Mouse (Mus musculus) intestine, embryonic 16.5 days (tissue): ENCODE measurements around the gene Fosl1. TPM values are rescaled to one million over a fixed set of nuclear protein-coding genes. Genes with fewer than 3 reads are reported as not detected.

Experiments
- ATAC-seq: fragments of 200-750 bp; cut with Nextera tagmentation; 2 replicates; pipeline ENCODE4 v1.8.0; 2017; ENCODE audit warnings: moderate TSS enrichment, moderate library complexity
- H3K27ac ChIP-seq: fragments of 300-500 bp; sonication (generic); 2 replicates; pipeline ENCODE4 v1.5.1; 2014; ENCODE audit warnings: mild to moderate bottlenecking, low read length
- H3K27me3 ChIP-seq: fragments of 300-500 bp; sonication (generic); replicated peaks from 2 replicates; pipeline ENCODE4 v1.6.1; 2014; ENCODE audit warnings: low read length, control low read depth, mixed read lengths; ENCODE audit not compliant: control insufficient read depth, insufficient read depth
- H3K36me3 ChIP-seq: fragments of 300-500 bp; sonication (generic); 2 replicates; pipeline ENCODE4 v1.6.1; 2014; ENCODE audit warnings: low read length, control low read depth; ENCODE audit not compliant: control insufficient read depth, insufficient read depth
- H3K4me1 ChIP-seq: fragments of 300-500 bp; sonication (generic); 2 replicates; pipeline ENCODE4 v1.6.1; 2014; ENCODE audit warnings: low read length, control low read depth, mixed read lengths; ENCODE audit not compliant: control insufficient read depth, insufficient read depth
- H3K4me2 ChIP-seq: fragments of 300-500 bp; sonication (generic); 2 replicates; pipeline ENCODE4 v1.6.1; 2014; ENCODE audit warnings: low read depth, low read length, control low read depth
- H3K4me3 ChIP-seq: fragments of 300-500 bp; sonication (generic); 2 replicates; pipeline ENCODE4 v1.5.1; 2014; ENCODE audit warnings: mild to moderate bottlenecking, low read length
- H3K9ac ChIP-seq: fragments of 300-500 bp; sonication (generic); 2 replicates; pipeline ENCODE4 v1.6.1; 2014; ENCODE audit warnings: low read depth, low read length
- H3K9me3 ChIP-seq: fragments of 300-500 bp; sonication (generic); 2 replicates; pipeline ENCODE4 v1.6.1; 2016; ENCODE audit warnings: low read length, control low read depth; ENCODE audit not compliant: control insufficient read depth
- WGBS: fragments of 180-500 bp; shearing (Covaris S2); extraction: QIAGEN DNeasy Blood & Tissue Kit; methylation state at CpG from one replicate; pipeline ENCODE4 v1.1.7; 2014; 5-methylcytosine and 5-hydroxymethylcytosine counted together
- polyA plus RNA-seq: library from polyadenylated mRNA; unstranded; fragments of >200 nt; fragmentation: Nextera tagmentation; extraction: Ambion mirVana; gene quantifications from 2 replicates; pipeline ENCODE4 v1.2.1, GENCODE M21; 2015

Gene Fosl1
- polyA plus RNA-seq, 1 experiment from 2014 or later: not detected

- H3K36me3 ChIP-seq: peaks cover 7% of the 10 kb centered on the region
- no peaks in the 10 kb centered on the region for H3K9me3 ChIP-seq
- no peak overlapping the region for H3K9ac ChIP-seq
- H3K4me1 ChIP-seq: peaks cover 14% of the 10 kb centered on the region; the same call in 1 of the 2 replicates
- H3K4me2 ChIP-seq: no peak overlapping the region
- 90% methylated on average over 19 of the region's 19 CpGs for WGBS
- no peak overlapping the region for H3K4me3 ChIP-seq
- no peak overlapping the region for H3K27ac ChIP-seq
- ATAC-seq: no peak
- no peaks in the 10 kb centered on the region for H3K27me3 ChIP-seq
These were observed 36.3 kb downstream of the Fosl1 start for GRCm38 (mm10) chr19:5483386-5484359.

- WGBS: 94% methylated on average over 5 of the region's 5 CpGs
- no peak overlapping the region for H3K27ac ChIP-seq
- no peaks in the 10 kb centered on the region for H3K27me3 ChIP-seq
- no peak for ATAC-seq
- H3K9me3 ChIP-seq: no peaks in the 10 kb centered on the region
- H3K9ac ChIP-seq: no peak overlapping the region
- H3K4me3 ChIP-seq: no peak overlapping the region
- no peak overlapping the region for H3K4me2 ChIP-seq
- H3K4me1 ChIP-seq: peaks cover 14% of the 10 kb centered on the region; the same call in 1 of the 2 replicates
- H3K36me3 ChIP-seq: peaks cover 7% of the 10 kb centered on the region
These were observed 37.1 kb downstream of the Fosl1 start for GRCm38 (mm10) chr19:5484496-5484895.

- no peak overlapping the region for H3K27ac ChIP-seq
- H3K4me3 ChIP-seq: no peak overlapping the region
- H3K9ac ChIP-seq: no peak overlapping the region
- H3K4me2 ChIP-seq: no peak overlapping the region
- H3K9me3 ChIP-seq: no peaks in the 10 kb centered on the region
- ATAC-seq: no peak
- H3K4me1 ChIP-seq: peaks cover 18% of the 10 kb centered on the region
- WGBS: 87% methylated on average over 8 of the region's 8 CpGs
- peaks cover 7% of the 10 kb centered on the region for H3K36me3 ChIP-seq
- no peaks in the 10 kb centered on the region for H3K27me3 ChIP-seq
These were observed 38.0 kb downstream of the Fosl1 start for GRCm38 (mm10) chr19:5485371-5485770.

DNA sequence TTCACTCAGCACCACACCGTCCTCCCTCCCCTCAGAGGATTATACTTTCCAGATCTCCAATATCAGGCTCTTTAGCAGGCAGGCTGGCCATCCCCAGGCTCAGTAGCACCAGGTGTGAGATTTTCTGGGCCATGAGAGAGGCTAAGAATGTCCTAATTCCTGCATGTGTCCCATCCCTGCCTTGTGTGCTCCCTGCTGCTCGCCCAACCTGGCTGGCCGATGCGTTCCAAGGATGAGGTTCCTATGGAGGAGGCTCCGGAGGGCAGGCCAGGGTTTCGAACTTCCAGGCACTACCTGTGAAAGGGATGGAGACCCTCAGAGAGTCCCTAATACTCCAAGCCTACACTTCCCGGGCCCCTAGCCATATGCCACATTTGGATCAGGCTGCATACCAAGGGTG, 38.5 kb downstream of the Fosl1 start:
- Histone ChIP-seq H3K27me3 (no peaks in the 10 kb centered on the region), H3K27ac (no peak overlapping the region), H3K36me3 (peaks cover 7% of the 10 kb centered on the region), H3K9me3 (no peaks in the 10 kb centered on the region), H3K4me1 (peaks cover 18% of the 10 kb centered on the region), H3K4me2 (no peak overlapping the region), H3K4me3 (no peak overlapping the region), H3K9ac (no peak overlapping the region)
- no peak for ATAC-seq
- 90% methylated on average over 7 of the region's 7 CpGs for WGBS

GRCm38 (mm10) chr19:5486286-5486685, 38.9 kb downstream of the Fosl1 start:
- Histone ChIP-seq H3K36me3 (peaks cover 7% of the 10 kb centered on the region), H3K9ac (no peak overlapping the region), H3K4me2 (no peak overlapping the region), H3K27me3 (no peaks in the 10 kb centered on the region), H3K4me1 (peaks cover 18% of the 10 kb centered on the region), H3K9me3 (no peaks in the 10 kb centered on the region), H3K4me3 (no peak overlapping the region), H3K27ac (no peak overlapping the region)
- WGBS: 83% methylated on average over 8 of the region's 8 CpGs
- no peak for ATAC-seq

- Histone ChIP-seq H3K4me3 (peak overlapping the region; percentile 65; the same call in 1 of the 2 replicates), H3K4me1 (peaks cover 19% of the 10 kb centered on the region), H3K36me3 (peaks cover 7% of the 10 kb centered on the region), H3K9ac (no peak overlapping the region), H3K27ac (peak overlapping the region; percentile 99; the same call in 1 of the 2 replicates), H3K4me2 (0 out of 2 replicates have a peak overlapping the region, but pooled peaks have one; percentile 93), H3K27me3 (no peaks in the 10 kb centered on the region), H3K9me3 (no peaks in the 10 kb centered on the region)
- no peak for ATAC-seq
- 84% methylated on average over 4 of the region's 4 CpGs for WGBS
These were observed 39.4 kb downstream of the Fosl1 start for GRCm38 (mm10) chr19:5486771-5487170.

- H3K4me1 ChIP-seq: peaks cover 27% of the 10 kb centered on the region
- under 1% methylated on average over 39 of the region's 39 CpGs for WGBS
These were observed 40.6 kb downstream of the Fosl1 start, which contains the start of gene Mus81 for GRCm38 (mm10) chr19:5487768-5488550. Gene Mus81 (minus strand): TSS chr19:5488402.

GRCm38 (mm10) chr19:5488878-5489571, 41.7 kb downstream of the Fosl1 start:
- peak overlapping the region; percentile 71 for H3K9ac ChIP-seq
- no peaks in the 10 kb centered on the region for H3K27me3 ChIP-seq
- H3K9me3 ChIP-seq: no peaks in the 10 kb centered on the region
- H3K27ac ChIP-seq: peak overlapping the region; percentile 99
- H3K4me2 ChIP-seq: peak overlapping the region; percentile 93
- under 1% methylated on average over 26 of the region's 26 CpGs for WGBS
- peaks cover 29% of the 10 kb centered on the region for H3K4me1 ChIP-seq
- ATAC-seq: peak; percentile 85
- peaks cover 12% of the 10 kb centered on the region; the same call in 1 of the 2 replicates for H3K36me3 ChIP-seq
- peak overlapping the region; percentile 65 for H3K4me3 ChIP-seq

More at GRCm38 (mm10) chr19:5487768-5488550, 40.6 kb downstream of the Fosl1 start, which contains the start of gene Mus81:
- H3K36me3 ChIP-seq: peaks cover 8% of the 10 kb centered on the region
- peak within 1 kb of the TSS; percentile 65 for H3K4me3 ChIP-seq
- no peaks in the 10 kb centered on the region for H3K27me3 ChIP-seq
- H3K27ac ChIP-seq: peak within 1 kb of the TSS; percentile 99
- no peaks in the 10 kb centered on the region for H3K9me3 ChIP-seq
- H3K4me2 ChIP-seq: peak within 1 kb of the TSS; percentile 93
- H3K9ac ChIP-seq: peak within 1 kb of the TSS; percentile 71
- peak; percentile 73 for ATAC-seq
